Mouse (Mus musculus) testis, adult 2 months (tissue): ENCODE measurements around the gene Gabrb2.

Experiments used
- CTCF ChIP-seq: fragments of 200-500 bp; IDR thresholded peaks from 2 replicates; pipeline ENCODE4 v1.5.1; 2012; ENCODE audit warnings: low read depth, mild to moderate bottlenecking, inconsistent platforms, low read length, moderate library complexity; ENCODE audit not compliant: control insufficient read depth, insufficient read depth, insufficient replicate concordance
- POLR2A ChIP-seq: fragments of 200-500 bp; IDR thresholded peaks from 2 replicates; pipeline ENCODE4 v1.6.1; 2012; ENCODE audit warnings: low read depth, mild to moderate bottlenecking, inconsistent platforms, low read length, moderate library complexity; ENCODE audit not compliant: control insufficient read depth

DNA sequence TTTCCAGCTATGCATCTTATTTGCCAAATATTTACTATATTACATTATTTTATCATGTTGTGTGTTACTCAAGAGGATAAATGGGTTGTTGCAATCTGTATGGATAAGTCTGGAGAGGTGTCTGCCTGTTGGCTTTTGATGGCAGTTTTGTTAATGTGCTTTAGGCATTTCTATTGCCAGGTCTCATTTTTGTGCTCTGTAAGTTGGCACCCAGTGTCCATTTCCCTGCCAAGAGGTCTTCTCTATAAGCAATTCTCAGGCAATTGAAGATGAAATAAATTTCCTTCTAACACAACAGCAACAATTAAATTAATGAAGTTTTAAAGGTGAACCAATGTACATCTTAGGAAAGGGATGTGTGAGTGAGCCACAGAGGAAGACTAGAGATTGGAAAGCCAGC, 11.9 kb downstream of the Gabrb2 start:
- TF ChIP-seq POLR2A (no peak), CTCF (no peak)
